Mouse (Mus musculus): ENCODE measurements around the gene Fbp2.
"Not testable (repeated sequence)": the region's sequence is repeated elsewhere in the genome, so short reads cannot be mapped to it uniquely, and the experiment has no call there.

Gene Fbp2

DNA sequence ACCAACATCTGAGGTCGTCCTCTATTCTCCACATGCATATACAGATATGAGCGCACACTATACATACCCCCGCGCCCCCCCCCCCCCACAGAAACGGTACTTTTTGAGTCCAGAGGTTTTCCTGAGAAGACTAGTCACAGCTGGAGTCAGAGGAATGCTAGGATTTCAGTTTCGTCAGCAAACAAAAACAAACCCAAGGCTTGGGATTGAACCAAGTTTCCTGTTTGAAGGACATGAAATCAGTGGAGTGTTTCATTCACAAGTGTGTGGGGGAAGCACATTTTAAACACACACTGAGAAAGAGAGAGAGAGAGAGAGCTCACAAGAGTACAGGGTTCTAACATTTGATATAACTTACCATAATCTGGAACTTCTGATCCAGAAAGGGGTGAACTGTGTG lies 5.5 kb upstream of the Fbp2 start:
- no peak for DNase-seq (ENCODE audit: low read depth)

DNA sequence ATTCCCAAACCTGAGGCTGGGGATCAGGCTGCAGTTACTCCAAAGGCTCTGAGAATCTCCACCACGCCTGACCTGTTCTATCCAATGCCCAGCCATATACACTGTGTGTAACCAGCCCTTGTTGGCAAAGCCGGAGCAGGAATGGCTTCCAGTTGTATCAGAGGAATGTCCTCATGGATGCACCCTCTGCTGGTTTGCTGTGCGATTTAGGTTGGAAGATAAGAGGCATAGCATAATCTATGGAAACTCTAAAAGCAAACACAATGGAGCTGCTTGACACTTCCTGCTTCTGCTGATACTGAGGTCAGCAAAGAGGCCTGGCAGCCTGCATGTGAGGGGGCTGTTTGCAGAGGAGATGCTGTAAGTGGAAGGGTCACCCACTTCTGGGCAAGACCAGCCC lies 4.7 kb upstream of the Fbp2 start:
- DNase-seq (ENCODE audit: low read depth): no peak

DNA sequence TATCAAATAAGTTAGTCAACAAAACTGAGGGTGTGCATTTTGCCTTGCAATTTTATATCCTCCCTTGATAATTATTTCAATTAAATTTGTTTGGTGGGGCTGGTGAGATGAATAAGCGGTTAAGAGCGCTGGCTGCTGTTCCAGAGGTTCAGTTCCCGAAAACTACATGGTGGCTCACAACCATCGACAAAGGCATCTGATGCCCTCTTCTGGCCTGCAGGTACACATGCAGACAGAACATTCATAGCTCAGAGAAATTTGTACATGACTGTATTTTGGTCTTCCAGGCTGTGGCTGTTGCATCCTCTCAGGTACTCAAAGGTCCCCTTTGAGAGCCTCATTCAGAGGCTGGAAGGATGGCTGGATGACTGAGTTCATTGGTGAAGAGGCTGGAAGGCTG lies 1.8 kb upstream of the Fbp2 start:
- DNase-seq (ENCODE audit: low read depth): no peak

DNA sequence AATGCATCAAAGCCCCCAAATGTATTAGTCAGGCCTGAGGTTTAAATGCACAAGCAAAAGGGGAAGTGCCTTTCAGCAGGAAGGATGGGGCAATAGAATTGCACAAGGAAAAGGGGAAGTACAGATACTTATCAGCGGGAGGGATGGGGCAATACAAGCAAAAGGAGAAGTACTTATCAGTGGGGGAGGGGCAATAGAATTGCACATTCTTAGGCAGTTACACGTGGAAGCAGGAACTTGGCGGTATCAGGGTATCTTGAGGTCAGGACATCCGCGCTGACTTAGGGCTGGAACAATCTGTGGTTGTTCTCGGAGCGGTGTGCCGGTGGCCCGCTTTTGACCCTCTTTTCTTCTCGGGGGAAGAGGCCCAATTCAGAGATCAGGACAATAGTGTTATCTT lies 1.0 kb upstream of the Fbp2 start:
- DNase-seq (ENCODE audit: low read depth): not testable (repeated sequence)

DNA sequence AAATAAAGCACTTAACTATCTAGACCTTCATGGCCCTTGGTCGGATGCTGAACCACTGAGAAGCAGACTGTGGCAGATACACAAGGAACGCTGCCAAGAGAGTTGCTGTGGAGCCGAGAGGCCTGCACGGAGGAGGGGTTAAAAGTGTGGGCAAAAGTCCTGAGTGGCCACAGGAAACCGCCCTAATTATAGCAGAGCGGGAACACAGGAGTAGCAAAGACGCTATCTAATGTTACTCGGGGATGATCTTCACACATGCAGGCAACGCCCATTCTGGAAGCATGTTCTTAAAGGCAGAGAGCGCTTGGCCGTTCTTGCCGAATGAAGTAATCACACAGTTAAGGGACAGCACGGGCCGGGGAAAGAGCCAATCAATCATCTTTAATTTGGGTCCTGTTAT lies 1.4 kb downstream of the Fbp2 start:
- no peak for DNase-seq (ENCODE audit: low read depth)

DNA sequence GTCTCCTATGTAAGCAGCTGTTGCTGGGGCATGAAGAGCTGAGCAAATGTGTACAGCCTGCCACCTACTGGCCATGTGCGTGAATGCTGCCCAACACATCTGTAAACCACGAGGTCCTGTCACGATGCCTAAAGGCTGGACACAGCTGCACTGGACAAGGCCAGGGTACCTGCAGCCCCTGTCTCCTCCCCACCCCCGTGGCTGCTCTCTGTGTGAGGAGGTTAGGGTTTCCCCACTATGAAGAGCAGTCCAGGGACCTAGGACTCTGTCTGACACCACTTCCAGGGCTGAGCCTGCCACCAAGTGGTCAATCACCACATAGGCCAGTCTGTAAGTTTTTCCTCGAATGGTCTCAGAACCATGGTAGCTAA lies 1.9 kb downstream of the Fbp2 start:
- DNase-seq (ENCODE audit: low read depth): peak; percentile 82

DNA sequence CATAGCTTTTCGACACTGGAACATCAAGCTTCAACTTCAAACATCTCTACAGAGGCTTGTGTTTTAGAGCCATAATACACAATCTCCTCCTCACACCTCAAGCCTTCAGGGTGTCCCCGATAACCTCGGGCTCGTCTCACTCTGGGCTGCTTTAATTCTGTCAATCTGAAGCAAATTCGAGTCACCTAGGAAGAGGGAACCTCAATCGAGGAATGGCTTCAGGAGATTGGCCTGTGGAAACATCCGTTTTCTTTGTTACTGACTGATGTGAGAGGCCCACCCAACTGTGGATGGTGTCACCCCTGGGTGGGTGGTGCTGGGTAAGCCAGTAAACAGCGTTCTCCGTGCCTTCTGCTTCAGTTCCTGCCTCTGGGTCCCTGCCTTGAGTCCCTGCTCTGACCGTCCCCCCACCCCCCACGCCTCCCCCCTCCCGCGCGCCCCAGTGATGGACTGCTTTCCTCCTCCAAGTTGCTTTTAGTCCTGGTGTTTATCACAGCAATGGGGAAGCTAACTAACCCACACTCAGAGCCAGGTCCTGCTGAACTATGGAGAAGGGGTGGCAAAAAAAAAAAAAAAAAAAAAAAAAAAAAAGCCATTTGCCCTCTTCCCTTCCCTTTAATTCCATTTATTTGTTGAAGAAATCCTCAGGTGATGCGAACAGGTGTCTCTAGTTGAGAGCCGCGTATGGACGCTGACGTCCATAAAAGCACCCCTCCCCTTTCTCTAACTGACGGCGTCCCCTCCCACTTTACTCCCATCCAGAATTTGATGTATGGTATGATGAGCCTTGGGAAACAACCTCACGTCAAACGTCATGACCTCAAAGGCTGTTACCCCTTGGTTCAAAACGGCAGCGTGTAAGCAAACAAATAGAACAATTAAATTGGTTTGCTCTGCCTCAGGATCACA lies 2.6 kb downstream of the Fbp2 start:
- DNase-seq (ENCODE audit: low read depth): no peak

DNA sequence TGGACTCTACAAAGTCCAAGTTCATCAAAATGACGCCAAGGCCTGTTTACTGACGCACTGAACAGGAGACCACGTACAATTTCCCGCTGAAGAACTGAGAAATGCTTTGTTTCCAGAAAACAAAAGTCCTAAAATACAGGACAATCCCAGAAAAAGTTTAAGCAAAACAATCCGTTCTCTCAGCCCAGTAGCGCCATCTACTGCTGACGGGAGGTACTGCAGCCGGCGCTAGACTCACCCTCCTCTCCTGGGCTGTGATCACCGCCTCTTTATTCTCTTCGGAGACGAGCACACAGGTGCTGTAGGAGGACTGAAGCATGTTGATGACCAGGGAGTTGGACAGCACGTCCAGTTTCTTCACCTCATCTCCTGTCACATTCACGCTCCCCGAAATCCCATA lies 3.6 kb downstream of the Fbp2 start:
- DNase-seq (ENCODE audit: low read depth): no peak

DNA sequence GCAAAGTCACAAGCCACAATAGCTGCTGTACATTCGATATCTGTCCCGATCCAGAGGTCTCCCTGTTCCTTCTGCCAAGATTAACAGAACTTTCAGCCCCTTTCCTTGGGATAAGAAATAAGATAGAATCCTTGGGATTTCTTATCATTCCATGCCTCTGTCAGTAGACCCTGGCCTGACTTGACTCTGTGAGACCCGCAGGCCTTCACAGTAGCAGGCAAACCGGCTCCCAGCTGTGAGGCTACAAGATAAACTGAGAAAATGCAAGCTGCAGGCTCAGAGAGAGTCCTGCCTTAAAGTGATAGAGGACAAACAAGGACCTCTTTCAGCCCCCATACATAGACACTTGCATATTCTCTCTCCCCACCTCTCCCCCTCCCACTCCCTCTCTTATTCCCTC lies 24.9 kb downstream of the Fbp2 start:
- no peak for DNase-seq (ENCODE audit: low read depth)

DNA sequence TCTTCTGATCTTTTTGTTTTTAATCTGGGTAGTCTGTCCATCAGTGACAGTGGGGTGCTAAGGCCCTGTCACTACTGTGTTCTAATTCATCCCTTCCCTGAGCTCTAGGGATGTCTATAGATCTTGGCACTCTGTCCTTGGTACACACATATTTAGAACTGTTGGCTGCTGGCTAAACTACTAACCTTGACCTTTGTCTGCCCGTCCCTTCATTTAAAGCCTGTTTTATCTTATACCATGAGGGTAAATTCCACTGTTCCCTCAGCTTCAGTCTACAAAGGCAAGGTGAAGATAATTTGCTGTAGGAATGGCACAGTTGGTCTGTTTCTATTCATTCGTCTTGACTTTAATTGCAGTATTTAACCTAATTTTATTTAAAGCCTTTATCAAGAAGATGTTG lies 26.0 kb downstream of the Fbp2 start:
- no peak for DNase-seq (ENCODE audit: low read depth)

DNA sequence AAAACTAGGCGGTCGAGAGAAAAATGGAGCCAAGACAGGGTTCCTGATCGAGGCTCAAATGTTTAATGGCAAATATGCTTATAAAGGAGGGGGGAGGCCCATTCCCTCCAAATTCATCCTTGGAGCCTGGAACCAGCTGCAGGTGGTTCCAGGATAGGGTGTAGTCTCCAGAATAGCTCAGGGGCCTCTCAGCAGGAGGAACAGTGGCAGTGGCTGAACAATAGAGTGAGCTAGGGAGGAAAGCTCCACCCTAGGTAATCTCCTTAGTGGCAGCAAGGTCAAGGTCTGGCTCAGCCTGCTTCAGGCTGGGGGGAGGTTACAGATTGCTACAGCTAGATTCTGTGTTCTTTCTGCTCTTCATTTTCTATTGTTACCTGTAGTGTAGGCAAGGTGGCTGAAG lies 42.5 kb downstream of the Fbp2 start:
- not testable (repeated sequence) for DNase-seq (ENCODE audit: low read depth)

DNA sequence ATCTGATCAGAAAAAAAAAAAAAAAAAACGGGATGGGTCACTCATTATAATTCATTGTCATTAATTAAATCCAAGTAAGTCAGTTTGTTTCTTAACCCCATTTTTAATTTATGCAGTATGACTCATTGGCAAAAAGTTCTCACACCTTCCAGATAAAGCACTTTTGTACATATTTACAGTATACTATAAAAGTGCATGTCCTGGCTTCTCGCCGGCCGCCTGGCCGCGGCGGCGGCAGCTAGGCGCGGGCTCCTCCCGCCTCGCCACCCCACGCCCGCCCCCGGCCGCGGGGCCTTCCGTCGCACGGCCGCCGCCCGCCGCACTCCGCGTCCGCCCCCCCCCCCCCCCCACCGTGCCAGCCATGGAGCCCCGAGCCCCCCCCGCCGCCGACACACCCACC lies 45.5 kb downstream of the Fbp2 start:
- DNase-seq (ENCODE audit: low read depth): no peak

DNA sequence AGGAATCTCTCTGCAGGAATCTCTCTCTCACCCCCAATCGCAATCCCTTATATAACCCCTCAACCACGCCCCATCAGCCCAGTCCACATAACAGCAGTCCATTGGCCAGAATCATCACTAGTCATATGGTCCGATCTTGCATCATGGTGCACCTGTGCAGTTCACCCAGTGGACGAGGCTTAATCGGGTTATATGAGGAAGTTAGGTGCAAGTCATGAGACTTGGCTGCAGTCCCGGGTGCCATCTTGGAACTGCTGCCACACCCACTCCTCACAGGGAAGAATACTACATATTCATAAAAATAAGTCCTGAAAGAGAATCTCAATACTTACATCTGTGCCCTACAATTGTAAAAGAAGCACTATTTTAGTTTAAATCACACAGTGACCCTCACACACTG lies 50.2 kb downstream of the Fbp2 start:
- not testable (repeated sequence) for DNase-seq (ENCODE audit: low read depth)
